Mouse (Mus musculus) urinary bladder, postnatal 10 days (tissue): ENCODE results near the gene Itga2b.
A peak's percentile ranks its signal among the peaks of the same experiment; 100 is the strongest.

Experiments
- DNase-seq: peaks from one replicate; pipeline ENCODE4 v3.0.0; 2022; ENCODE audit warnings: low spot score

The Itga2b gene

GRCm38 (mm10) chr11:102469648-102470357 lies at the start of gene Itga2b:
Itga2b (minus strand) TSS chr11:102470122.
- no peak for DNase-seq

DNA sequence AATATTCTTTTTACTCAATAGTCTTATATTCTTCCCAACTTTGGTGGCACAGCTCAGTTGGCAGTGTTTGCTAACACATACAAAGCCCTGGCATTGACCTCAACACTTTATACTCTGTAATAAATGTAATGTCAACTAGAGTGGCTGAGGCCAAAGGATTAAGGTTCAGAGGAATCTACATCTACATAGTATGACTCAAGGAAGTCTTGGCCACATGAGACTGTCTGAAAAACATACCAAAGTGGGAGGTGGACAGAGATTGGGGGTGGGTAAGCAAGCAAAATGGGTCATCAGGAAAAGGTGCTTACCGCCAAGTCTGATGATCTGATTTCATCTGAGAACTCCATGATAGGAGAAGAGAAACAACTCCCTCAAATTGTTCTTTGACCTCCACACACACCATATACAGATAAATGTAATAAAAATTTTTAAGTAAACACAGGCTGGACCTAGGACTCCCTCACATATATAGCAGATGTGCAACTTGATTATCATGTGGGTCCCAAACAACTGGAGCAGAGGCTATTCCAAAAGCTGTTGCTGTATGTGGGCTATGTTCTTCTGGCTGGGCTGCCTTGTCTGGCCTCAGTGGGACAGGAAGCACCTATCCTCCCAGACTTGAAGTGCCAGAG lies 45.0 kb upstream of the Itga2b start:
- no peak for DNase-seq

DNA sequence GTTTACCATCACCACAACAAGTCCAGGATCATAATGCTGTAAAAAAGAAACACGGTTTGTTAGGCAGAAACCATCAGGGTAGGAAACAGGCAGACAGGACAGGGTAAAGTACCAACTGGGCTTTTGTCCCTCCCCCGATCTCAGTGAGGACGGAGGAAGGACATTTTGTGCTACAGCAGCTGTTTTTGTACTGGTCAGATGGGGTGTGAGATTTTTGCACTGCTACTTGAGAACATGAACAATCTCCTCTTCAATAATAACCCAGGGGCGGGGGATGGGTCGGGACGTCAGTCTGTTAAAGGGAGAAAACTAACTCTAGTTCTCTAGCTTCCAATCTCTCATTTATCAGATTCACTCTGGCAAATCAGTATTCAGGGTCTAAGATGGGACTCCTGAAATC lies 40.3 kb upstream of the Itga2b start:
- no peak for DNase-seq

DNA sequence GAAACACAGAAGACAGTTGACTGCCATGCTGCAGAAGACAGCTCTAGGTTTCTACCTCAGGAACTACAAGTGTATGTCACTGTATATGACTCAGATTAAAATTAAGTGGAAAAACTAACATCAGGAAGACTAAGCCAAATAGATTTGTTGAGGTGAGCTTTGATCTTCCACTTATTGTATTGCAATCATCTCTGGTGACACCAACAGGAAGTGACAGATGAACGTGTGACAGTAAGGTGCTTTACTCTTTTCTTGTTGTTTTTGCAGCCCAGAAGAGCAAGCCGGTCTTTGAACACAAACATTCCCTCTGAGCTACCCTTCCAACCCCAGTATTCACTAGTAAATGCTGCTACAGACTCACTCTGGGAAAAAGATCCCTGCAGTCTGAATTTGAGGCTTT lies 26.8 kb upstream of the Itga2b start:
- no peak for DNase-seq

GRCm38 (mm10) chr11:102496206-102496605 lies 26.3 kb upstream of the Itga2b start:
- DNase-seq, result no peak

DNA sequence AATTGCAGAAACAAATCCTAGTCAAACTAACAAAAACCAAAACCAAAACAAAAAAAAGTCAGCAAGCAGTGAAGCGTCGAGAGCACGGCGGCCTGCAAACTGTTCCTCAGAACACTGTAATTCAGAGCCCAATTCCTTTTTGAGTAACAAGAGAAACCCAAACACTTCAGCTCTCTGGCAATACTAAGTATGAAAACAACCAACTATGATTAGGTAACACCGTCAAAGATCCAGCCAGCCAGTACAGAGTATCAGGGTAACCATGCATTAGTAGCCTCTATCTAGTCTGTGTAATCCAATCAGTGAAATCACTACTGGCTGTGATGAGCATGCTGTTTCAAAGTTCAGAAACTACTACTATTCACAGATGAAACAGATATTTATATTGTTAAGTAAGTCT lies 25.8 kb upstream of the Itga2b start:
- DNase-seq, result no peak

GRCm38 (mm10) chr11:102495114-102495513 lies 25.2 kb upstream of the Itga2b start:
- no peak for DNase-seq

DNA sequence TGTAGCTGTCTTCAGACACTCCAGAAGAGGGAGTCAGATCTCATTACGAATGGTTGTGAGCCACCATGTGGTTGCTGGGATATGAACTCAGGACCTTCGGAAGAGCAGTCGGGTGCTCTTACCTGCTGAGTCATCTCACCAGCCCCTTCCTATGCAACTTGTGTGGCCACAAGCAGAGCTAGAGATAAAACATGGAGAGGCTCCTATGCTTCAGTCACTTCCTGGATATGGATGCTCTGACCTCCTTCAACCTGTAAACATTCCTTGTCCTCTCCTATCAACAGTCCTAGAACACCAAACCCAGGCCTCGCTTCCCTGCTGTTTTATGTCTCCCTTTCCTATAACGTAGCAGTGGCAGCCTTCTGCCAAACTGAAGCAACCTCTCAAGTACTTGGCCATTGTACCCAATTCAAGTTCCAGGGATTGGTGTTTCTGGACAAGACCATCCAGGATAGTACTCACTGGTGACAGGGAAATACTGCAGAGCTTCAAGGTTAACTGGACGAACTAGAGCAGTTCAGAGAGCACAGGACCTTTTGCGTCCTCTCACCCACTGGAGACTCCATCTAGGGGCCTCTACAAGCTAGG lies 24.2 kb upstream of the Itga2b start:
- DNase-seq, result no peak

DNA sequence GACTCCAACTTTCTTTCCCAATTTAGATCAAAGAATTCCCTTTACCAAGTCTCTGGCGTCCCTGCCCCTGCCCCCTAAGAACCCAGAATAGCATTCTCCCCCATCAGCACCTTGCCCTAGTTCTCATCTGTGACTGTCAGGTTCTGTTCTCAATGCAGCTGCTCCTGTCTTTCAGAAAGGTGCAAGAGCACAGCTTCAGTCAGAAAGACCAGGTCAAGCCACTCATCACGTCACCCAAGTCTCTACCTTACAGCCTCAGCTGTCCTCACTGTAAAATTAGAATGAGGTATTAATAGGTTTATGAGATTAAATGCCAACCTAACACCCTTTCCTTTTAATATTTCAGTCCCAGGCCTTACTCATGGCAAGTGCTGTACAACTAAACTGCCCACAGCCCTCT lies 23.3 kb upstream of the Itga2b start:
- DNase-seq, result no peak

DNA sequence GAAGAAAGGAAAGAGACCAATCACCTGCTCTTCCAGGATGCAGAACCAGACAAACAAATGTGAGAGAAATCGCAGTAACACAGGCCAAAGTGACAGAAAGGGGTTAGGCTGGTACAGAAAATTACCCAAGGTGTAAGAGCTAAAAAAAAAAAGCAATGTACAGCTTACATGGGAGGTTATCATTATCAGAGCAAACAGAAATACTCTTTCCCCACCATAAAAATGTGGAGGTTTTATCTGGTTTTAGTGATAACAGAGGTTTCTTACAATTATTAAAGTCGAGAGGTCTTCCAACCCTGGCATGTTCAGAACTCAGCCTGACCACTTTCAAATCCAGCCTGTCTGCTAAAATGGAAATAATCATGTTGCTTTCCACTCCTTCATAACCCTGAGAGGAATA lies 18.0 kb upstream of the Itga2b start:
- no peak for DNase-seq

DNA sequence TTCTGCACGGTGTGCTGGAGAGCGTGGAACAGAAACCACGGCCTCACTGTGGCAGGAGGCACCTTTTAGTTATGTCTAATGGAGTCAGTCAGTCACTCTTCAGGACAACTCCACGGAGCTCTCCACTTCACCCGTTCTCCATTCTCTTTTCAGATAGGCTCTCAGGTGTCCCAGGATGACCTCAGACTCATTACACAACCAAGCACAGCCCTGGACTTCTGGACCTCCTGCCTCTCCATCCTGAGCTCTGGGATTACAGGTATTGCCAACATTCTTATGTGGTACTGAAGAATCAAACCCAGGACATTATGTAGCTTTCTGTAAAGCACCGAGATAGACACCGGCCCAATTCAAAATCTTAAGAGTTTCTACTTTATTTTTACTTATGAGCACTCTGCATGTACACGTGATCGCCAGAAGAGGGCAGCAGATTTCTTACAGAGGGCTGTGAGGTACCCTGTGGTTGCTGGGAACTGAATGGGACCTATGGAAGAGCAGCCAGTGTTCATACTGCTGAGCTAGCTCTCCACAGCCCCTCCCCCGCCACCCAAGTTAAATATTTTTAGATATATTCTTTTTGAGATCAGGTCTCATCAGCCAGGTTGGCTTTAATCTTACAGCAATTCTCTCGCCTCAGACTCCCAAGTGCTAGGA lies 16.9 kb upstream of the Itga2b start:
- no peak for DNase-seq

DNA sequence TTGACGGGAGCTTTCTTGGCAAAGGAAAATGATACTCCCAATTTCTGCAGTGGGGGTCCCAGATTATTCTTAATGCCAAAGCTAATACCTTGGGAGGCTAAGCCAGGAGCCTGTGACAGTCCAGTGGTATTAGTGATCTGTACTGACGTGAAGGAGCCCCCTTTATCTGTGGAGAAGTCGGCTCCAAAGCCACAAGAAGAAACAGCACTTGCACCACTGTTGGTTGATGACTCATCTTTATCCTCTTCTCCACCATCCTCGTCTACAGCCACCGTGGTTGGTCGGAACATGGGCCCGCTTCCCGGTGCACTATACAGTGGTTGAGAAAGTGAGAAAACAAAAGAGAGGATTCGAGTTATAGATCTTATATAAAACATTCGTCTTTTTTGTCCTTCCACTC lies 11.9 kb upstream of the Itga2b start:
- DNase-seq, result no peak

DNA sequence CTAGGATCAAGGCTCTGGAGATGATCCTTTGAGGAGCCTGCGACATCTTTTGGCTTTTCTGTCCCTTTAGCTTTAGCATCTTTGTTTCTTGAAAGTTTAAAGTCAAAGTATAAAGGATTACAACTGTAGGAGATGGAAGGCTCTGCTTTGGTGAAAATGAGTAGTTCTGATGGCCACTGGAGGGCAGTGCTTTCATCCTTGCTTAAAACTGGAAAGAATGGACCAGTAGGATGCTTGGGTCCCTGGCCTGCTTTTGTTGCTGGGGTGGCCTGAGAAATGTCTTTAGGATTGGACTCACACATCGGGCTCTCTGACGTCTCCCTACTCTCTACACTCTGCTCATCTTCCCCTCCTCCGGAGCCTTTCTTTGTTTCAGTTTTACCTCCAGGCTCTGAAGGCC lies 11.0 kb upstream of the Itga2b start:
- DNase-seq, result no peak

GRCm38 (mm10) chr11:102480111-102480510 lies 10.2 kb upstream of the Itga2b start:
- no peak for DNase-seq

GRCm38 (mm10) chr11:102479581-102479980 lies 9.7 kb upstream of the Itga2b start:
- no peak for DNase-seq

GRCm38 (mm10) chr11:102478671-102479070 lies 8.7 kb upstream of the Itga2b start:
- no peak for DNase-seq

DNA sequence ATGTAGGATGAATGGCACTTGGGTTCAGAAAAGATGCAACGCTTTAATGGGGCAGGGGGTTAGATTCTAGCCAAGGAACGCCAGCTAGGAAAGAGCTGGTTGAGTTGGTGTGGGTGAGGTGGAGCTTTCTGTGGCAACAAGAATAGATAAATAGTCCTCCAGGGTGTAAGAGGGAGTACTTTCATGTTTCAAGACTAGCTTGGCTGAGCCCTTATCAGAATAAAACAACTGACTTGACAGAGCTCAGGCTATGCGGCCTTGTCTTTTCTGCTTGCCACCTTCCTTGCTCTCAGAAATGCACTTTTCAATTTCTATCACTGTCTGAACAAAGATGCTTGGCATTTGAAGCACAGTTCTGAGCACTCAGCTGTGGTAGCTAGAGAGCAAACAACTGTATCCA lies 5.1 kb upstream of the Itga2b start:
- DNase-seq, result no peak

- peak; percentile 95 for DNase-seq
Measured at GRCm38 (mm10) chr11:102467041-102467631, 2.8 kb downstream of the Itga2b start.

GRCm38 (mm10) chr11:102465713-102466436 lies 4.0 kb downstream of the Itga2b start:
- no peak for DNase-seq

DNA sequence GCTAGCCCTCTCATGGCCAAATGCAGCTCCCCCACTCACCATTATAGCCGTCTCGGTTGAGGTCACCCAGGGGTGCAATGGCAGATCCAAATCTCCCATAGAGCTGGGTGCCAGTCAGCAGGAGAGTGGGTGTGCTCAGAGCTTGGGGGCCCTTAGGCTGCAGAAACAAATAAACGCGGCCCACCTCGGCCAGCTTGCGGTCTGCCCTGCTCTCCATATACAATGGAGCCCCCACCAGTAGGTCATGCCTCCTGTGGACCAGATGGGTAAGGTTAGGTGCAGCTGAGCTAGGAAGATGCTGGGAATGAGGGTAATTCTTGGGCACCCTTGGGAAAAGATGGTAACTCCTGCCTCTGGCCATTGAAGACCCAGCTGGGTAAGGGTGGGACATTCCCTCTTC lies 5.0 kb downstream of the Itga2b start:
- DNase-seq, result no peak

GRCm38 (mm10) chr11:102461764-102462163 lies 8.2 kb downstream of the Itga2b start:
- DNase-seq, result no peak

- no peak for DNase-seq
Measured at GRCm38 (mm10) chr11:102460541-102460940, 9.4 kb downstream of the Itga2b start.
